In genomic region chr10:118110006-118110920, GRCm38 (mm10) we compare ENCODE assay signal across 8 mouse cellular contexts. TPM values are rescaled to one million over a fixed set of nuclear protein-coding genes. Genes with fewer than 3 reads are reported as not detected.
DNase-seq lines count a peak whose midpoint lies in the region; ATAC-seq and TF ChIP-seq lines count a peak whose summit lies in the region.

No protein-coding gene starts in this region.

- H3K9ac ChIP-seq in forebrain, embryonic 13.5 days = no peak overlapping the region
- no peak overlapping the region for H3K9ac ChIP-seq in heart, embryonic 12.5 days
- H3K9ac ChIP-seq in kidney, postnatal 0 days (ENCODE audit: low read depth, low read length) = no peak overlapping the region

- TF ChIP-seq CTCF in thymus, adult 2 months (IDR thresholded peaks at IDR 0.05; ENCODE audit: borderline replicate concordance, control insufficient read depth, extremely low read depth, insufficient read depth, low read length, poor library complexity) = no peak
- peak; percentile 76 for TF ChIP-seq CTCF in kidney, postnatal 0 days (IDR thresholded peaks at IDR 0.05; ENCODE audit: low read depth)

- no peaks in the 10 kb centered on the region for H3K36me3 ChIP-seq in forebrain, embryonic 10.5 days (replicated peaks)
- H3K36me3 ChIP-seq in forebrain, embryonic 13.5 days (ENCODE audit: poor library complexity, severe bottlenecking) = no peaks in the 10 kb centered on the region
- H3K36me3 ChIP-seq in thymus, adult 2 months (ENCODE audit: control insufficient read depth, insufficient read depth, low read length) = no peaks in the 10 kb centered on the region
- H3K36me3 ChIP-seq in heart, embryonic 12.5 days = no peaks in the 10 kb centered on the region
- no peaks in the 10 kb centered on the region for H3K36me3 ChIP-seq in kidney, postnatal 0 days (ENCODE audit: insufficient read depth, low read length)

- no peaks in the 10 kb centered on the region for H3K9me3 ChIP-seq in forebrain, embryonic 10.5 days
- no peaks in the 10 kb centered on the region for H3K9me3 ChIP-seq in forebrain, embryonic 13.5 days (replicated peaks)
- no peaks in the 10 kb centered on the region for H3K9me3 ChIP-seq in heart, embryonic 12.5 days (replicated peaks)
- H3K9me3 ChIP-seq in kidney, postnatal 0 days (replicated peaks; ENCODE audit: low read length) = no peaks in the 10 kb centered on the region

- DNase-seq in forebrain, embryonic 10.5 days (ENCODE audit: extremely low spot score, low spot score) = peak; percentile 21
- DNase-seq in thymus, adult 2 months = peak; percentile 51
- no peak for DNase-seq in thymus, adult 18-20 months
- DNase-seq in kidney, postnatal 0 days (ENCODE audit: low spot score) = peak; percentile 94

- 0 out of 2 replicates have a peak overlapping the region, but pooled peaks have one; percentile 5 for H3K27ac ChIP-seq in forebrain, embryonic 10.5 days
- no peak overlapping the region for H3K27ac ChIP-seq in forebrain, embryonic 13.5 days
- no peak overlapping the region for H3K27ac ChIP-seq in thymus, adult 2 months (ENCODE audit: control insufficient read depth, insufficient read depth, low read length)
- no peak overlapping the region for H3K27ac ChIP-seq in heart, embryonic 12.5 days (ENCODE audit: poor library complexity, severe bottlenecking)
- peak overlapping the region; percentile 62 for H3K27ac ChIP-seq in kidney, postnatal 0 days

- 18% methylated on average over 8 of the region's 8 CpGs for WGBS in forebrain, embryonic 10.5 days
- 18% methylated on average over 8 of the region's 8 CpGs for WGBS in forebrain, embryonic 13.5 days
- 79% methylated on average over 8 of the region's 8 CpGs for WGBS in thymus, adult 2 months
- 29% methylated on average over 8 of the region's 8 CpGs for WGBS in heart, embryonic 12.5 days
- 12% methylated on average over 8 of the region's 8 CpGs for WGBS in kidney, postnatal 0 days

- peaks cover 2% of the 10 kb centered on the region; the same call in 1 of the 2 replicates for H3K27me3 ChIP-seq in forebrain, embryonic 10.5 days (ENCODE audit: poor library complexity, severe bottlenecking)
- no peaks in the 10 kb centered on the region for H3K27me3 ChIP-seq in forebrain, embryonic 13.5 days
- no peaks in the 10 kb centered on the region for H3K27me3 ChIP-seq in thymus, adult 2 months (ENCODE audit: control insufficient read depth, insufficient read depth, low read length)
- peaks cover 12% of the 10 kb centered on the region; the same call in 1 of the 2 replicates for H3K27me3 ChIP-seq in heart, embryonic 12.5 days (replicated peaks)
- H3K27me3 ChIP-seq in kidney, postnatal 0 days (ENCODE audit: insufficient read depth, low read length) = no peaks in the 10 kb centered on the region; the same call in 1 of the 2 replicates

- no peak for TF ChIP-seq POLR2A in thymus, adult 2 months (IDR thresholded peaks at IDR 0.05; ENCODE audit: control insufficient read depth, extremely low read depth, insufficient read depth, low read length, poor library complexity)

- no peak overlapping the region for H3K4me2 ChIP-seq in forebrain, embryonic 13.5 days
- H3K4me2 ChIP-seq in heart, embryonic 12.5 days = no peak overlapping the region
- no peak overlapping the region for H3K4me2 ChIP-seq in kidney, postnatal 0 days (ENCODE audit: low read length)

- H3K4me3 ChIP-seq in forebrain, embryonic 10.5 days = no peak overlapping the region
- no peak overlapping the region for H3K4me3 ChIP-seq in forebrain, embryonic 13.5 days
- H3K4me3 ChIP-seq in thymus, adult 2 months (ENCODE audit: control insufficient read depth, insufficient read depth, low read length) = no peak overlapping the region
- no peak overlapping the region for H3K4me3 ChIP-seq in heart, embryonic 12.5 days
- H3K4me3 ChIP-seq in kidney, postnatal 0 days (replicated peaks; ENCODE audit: low read depth, low read length) = no peak overlapping the region

- no peak for ATAC-seq in forebrain, embryonic 13.5 days
- ATAC-seq in heart, embryonic 12.5 days (ENCODE audit: insufficient number of reproducible peaks, low FRiP score) = 0 out of 2 replicates have a peak, but pooled peaks have one; percentile 43
- ATAC-seq in kidney, postnatal 0 days (replicated peaks; ENCODE audit: low FRiP score, low read depth) = peak; percentile 89
- ATAC-seq in monocyte, adult 5-6 weeks (replicated peaks; ENCODE audit: insufficient number of reproducible peaks, low FRiP score, low TSS enrichment, poor library complexity, severe bottlenecking) = peak; percentile 49
- ATAC-seq in cerebellum, adult (ENCODE audit: insufficient number of reproducible peaks, low FRiP score, low TSS enrichment) = no peak

- H3K4me1 ChIP-seq in forebrain, embryonic 10.5 days = peaks cover 25% of the 10 kb centered on the region
- peaks cover 7% of the 10 kb centered on the region; the same call in 1 of the 2 replicates for H3K4me1 ChIP-seq in forebrain, embryonic 13.5 days
- H3K4me1 ChIP-seq in thymus, adult 2 months (replicated peaks; ENCODE audit: control insufficient read depth, insufficient read depth, low read length) = peaks cover 35% of the 10 kb centered on the region
- H3K4me1 ChIP-seq in heart, embryonic 12.5 days (replicated peaks) = peaks cover 11% of the 10 kb centered on the region
- no peaks in the 10 kb centered on the region for H3K4me1 ChIP-seq in kidney, postnatal 0 days (replicated peaks; ENCODE audit: insufficient read depth, low read length)

RNA-seq across cellular contexts. Expression of gene Mdm1, which starts 31.3 kb away (rescaled TPM):
- polyA plus RNA-seq in forebrain, embryonic 10.5 days (2016; fragmentation: Nextera tagmentation; extraction: Ambion mirVana) = 58.2 and 58.9 TPM in 2 replicates
- polyA plus RNA-seq in forebrain, embryonic 13.5 days (2015; fragmentation: Nextera tagmentation; extraction: Ambion mirVana) = 48.3 and 49.7 TPM in 2 replicates
- 23.3 and 34.8 TPM in 2 replicates for polyA plus RNA-seq in thymus, adult 2 months (2012; rRNA removed)
- 17.4 and 21.3 TPM in 2 replicates for polyA plus RNA-seq in heart, embryonic 12.5 days (2016; fragmentation: Nextera tagmentation; extraction: Ambion mirVana)
- 16.1 and 19.4 TPM in 2 replicates for polyA plus RNA-seq in kidney, postnatal 0 days (2015; fragmentation: Nextera tagmentation; extraction: Ambion mirVana)
- 225 to 295 TPM (median 275 TPM) in 3 replicates for total RNA-seq in monocyte, adult 5-6 weeks (2017)

Comparison
In these comparisons a context has a peak if more than half of its experiments do, and no peak if none do; other contexts are left out.
1. DNase-seq: peak in forebrain, embryonic 10.5 days (single experiment), thymus, adult 2 months (single experiment) and kidney, postnatal 0 days (single experiment); none in thymus, adult 18-20 months (0 of 2).
2. H3K27ac ChIP-seq: peak in forebrain, embryonic 10.5 days (single experiment) and kidney, postnatal 0 days (single experiment); none in forebrain, embryonic 13.5 days (single experiment), thymus, adult 2 months (single experiment) and heart, embryonic 12.5 days (single experiment).
3. ATAC-seq: peak in heart, embryonic 12.5 days (single experiment), kidney, postnatal 0 days (single experiment) and monocyte, adult 5-6 weeks (single experiment); none in forebrain, embryonic 13.5 days (single experiment) and cerebellum, adult (single experiment).